Mouse (Mus musculus): ENCODE measurements around the gene Gm20388.

DNA sequence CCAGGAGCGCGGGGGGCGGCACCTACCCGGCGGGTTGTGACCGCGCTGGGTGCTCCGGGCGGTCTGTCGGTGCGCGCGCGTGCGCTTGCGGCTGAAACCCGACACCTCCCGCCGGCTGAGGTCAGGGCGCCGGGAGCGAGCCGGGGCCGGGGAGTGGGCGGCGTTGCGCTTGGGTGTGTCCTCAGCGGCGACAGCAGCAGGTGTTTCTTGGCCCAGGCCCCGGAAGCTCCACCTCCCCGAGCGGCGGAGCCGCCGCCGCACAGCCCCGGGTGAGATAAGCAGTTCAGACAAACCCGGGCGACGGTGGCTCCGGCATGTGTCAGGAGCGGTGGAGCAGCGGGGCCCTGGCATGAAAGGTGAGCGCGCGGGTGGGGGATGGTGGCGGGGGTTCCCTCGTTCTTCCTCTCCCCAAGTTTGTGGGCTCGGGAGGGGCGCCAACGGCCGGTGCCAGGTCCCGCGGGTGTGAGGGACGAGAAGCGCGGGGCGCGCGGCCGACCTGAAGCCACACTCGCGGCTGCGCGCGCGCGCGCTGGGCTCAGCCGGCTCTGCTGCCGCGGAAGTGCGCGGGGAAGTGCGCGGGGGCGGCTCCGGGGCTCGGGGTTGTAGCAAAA lies 626.7 kb downstream of the Gm20388 start:
- TF ChIP-seq CTCF (IDR thresholded peaks at IDR 0.05; ENCODE audit: insufficient read depth, low read depth, low read length): no peak
- no peak for TF ChIP-seq POLR2A (IDR thresholded peaks at IDR 0.05; ENCODE audit: insufficient read depth, low read depth, low read length)

All from olfactory bulb, adult 2 months (tissue).